Mouse (Mus musculus) forebrain, embryonic 10.5 days (tissue): ENCODE results near the gene Gpr61. TPM values are rescaled to one million over a fixed set of nuclear protein-coding genes. Genes with fewer than 3 reads are reported as not detected.

Source experiments
- DNase-seq: peaks from one replicate; pipeline ENCODE4 v3.0.0-alpha.2; 2017; ENCODE audit warnings: low spot score; ENCODE audit errors: extremely low spot score
- H3K27ac ChIP-seq: fragments of 300-500 bp; sonication (generic); 2 replicates; pipeline ENCODE4 v1.5.1; 2016; ENCODE audit warnings: mild to moderate bottlenecking
- H3K27me3 ChIP-seq: fragments of 300-500 bp; sonication (generic); 2 replicates; pipeline ENCODE4 v1.6.1; 2016; ENCODE audit warnings: mild to moderate bottlenecking; ENCODE audit not compliant: poor library complexity, severe bottlenecking
- H3K36me3 ChIP-seq: fragments of 300-500 bp; sonication (generic); replicated peaks from 2 replicates; pipeline ENCODE4 v1.6.1; 2016; ENCODE audit warnings: mild to moderate bottlenecking, moderate library complexity
- H3K4me1 ChIP-seq: fragments of 300-500 bp; sonication (generic); 2 replicates; pipeline ENCODE4 v1.6.1; 2016
- H3K4me3 ChIP-seq: fragments of 300-500 bp; sonication (generic); 2 replicates; pipeline ENCODE4 v1.5.1; 2016; ENCODE audit warnings: mild to moderate bottlenecking, moderate library complexity
- H3K9me3 ChIP-seq: fragments of 300-500 bp; sonication (generic); 2 replicates; pipeline ENCODE4 v1.6.1; 2016; ENCODE audit warnings: mild to moderate bottlenecking, moderate library complexity
- WGBS: fragments of 180-500 bp; shearing (Covaris S2); methylation state at CpG from one replicate; pipeline ENCODE4 v1.1.7; 2016; 5-methylcytosine and 5-hydroxymethylcytosine counted together
- polyA plus RNA-seq: library from polyadenylated mRNA; unstranded; fragments of >200 nt; fragmentation: Nextera tagmentation; extraction: Ambion mirVana; gene quantifications from 2 replicates; pipeline ENCODE4 v1.2.1, GENCODE M21; 2016

Gpr61 gene
- polyA plus RNA-seq, 1 experiment from 2014 or later = 0.15 TPM

DNA sequence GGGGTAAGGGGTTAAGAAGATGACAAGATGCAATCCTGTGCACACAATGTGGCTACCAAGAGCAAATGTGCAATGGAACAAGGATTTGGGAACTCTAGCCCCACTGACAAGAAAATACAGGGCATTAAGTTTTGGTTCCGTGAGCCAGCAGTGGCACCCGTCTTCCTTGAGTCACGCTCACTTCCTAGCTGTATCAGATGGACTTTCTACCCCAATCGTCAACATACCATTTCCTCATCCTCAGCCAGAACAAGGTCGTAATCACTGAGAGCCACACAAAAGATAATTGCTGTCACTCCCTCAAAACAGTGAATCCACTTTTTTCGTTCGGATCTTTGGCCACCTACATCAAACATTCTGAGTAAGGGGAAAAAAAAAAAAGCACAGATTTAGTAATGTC, 42.4 kb downstream of the Gpr61 start:
- WGBS = 91% methylated on average over 7 of the region's 7 CpGs
- Histone ChIP-seq H3K36me3 (peaks cover 94% of the 10 kb centered on the region), H3K27me3 (no peaks in the 10 kb centered on the region), H3K4me1 (no peaks in the 10 kb centered on the region), H3K4me3 (no peak overlapping the region), H3K27ac (no peak overlapping the region), H3K9me3 (no peaks in the 10 kb centered on the region)
- DNase-seq = no peak

DNA sequence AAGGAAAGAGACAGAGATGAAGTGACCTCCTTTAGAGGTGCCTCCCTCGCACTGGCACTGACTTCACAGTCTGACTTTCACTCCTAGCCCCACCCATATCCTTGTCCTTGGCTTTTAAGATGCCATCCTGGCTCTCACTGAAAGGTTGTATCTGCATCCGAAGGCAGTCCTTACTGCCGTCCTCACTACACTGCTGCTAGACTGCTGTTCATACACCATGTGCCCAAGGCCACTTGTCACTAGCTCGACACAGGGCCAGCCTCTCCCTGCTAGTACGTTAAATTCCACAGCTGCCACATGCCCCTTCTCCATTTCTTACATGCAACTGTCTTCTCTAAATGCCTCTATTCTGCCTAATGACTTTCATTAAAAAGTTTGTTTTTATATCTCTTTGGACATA, 43.4 kb downstream of the Gpr61 start:
- Histone ChIP-seq H3K4me3 (no peak overlapping the region), H3K9me3 (no peaks in the 10 kb centered on the region), H3K27me3 (no peaks in the 10 kb centered on the region), H3K4me1 (no peaks in the 10 kb centered on the region), H3K27ac (no peak overlapping the region), H3K36me3 (peaks cover 90% of the 10 kb centered on the region)
- no peak for DNase-seq
- WGBS = 96% methylated on average over 5 of the region's 5 CpGs

DNA sequence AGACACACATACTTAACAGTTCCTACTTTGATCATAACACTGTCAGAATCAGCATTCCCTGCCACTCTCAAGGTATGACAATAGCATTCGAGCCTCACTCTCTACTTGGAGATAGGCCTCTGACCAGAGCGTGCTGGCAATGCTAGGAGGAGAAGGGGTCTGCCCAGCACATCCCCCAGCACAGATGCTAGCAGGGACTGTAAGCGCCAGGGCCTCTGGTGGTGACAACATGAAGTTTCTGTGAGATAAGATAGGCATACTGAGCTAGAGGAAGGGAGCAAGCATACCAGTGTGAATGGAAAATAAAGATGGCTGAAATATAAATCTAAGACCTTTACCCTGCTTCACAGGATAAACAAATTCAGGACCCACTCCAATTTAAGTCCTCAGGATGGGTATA, 49.4 kb downstream of the Gpr61 start:
- Histone ChIP-seq H3K27ac (no peak overlapping the region), H3K27me3 (no peaks in the 10 kb centered on the region), H3K4me1 (no peaks in the 10 kb centered on the region), H3K4me3 (no peak overlapping the region), H3K9me3 (no peaks in the 10 kb centered on the region), H3K36me3 (peaks cover 43% of the 10 kb centered on the region)
- WGBS = 88% methylated on average over 3 of the region's 3 CpGs
- no peak for DNase-seq

DNA sequence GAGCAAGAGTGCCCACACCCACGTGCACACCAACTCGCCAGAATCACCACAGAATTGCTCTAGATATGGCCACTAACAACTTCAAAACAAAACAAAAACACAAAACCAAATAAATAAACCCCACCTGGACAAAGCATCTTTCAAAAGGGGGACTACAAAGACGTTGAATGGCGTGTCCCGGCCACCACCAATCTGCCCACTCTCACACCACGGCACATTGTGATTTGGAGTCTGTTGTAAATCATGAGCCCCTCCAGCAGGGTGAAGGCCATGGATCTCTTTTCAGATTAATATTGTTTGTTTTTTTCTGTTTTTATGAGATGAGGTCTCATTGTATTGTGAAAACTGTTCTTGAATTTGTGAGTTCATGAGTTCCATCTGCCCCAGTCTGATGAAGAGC, 52.6 kb downstream of the Gpr61 start:
- Histone ChIP-seq H3K4me3 (no peak overlapping the region), H3K4me1 (no peaks in the 10 kb centered on the region), H3K27me3 (no peaks in the 10 kb centered on the region), H3K36me3 (peaks cover 14% of the 10 kb centered on the region), H3K27ac (no peak overlapping the region), H3K9me3 (no peaks in the 10 kb centered on the region)
- WGBS = 94% methylated on average over 6 of the region's 6 CpGs
- DNase-seq = no peak

DNA sequence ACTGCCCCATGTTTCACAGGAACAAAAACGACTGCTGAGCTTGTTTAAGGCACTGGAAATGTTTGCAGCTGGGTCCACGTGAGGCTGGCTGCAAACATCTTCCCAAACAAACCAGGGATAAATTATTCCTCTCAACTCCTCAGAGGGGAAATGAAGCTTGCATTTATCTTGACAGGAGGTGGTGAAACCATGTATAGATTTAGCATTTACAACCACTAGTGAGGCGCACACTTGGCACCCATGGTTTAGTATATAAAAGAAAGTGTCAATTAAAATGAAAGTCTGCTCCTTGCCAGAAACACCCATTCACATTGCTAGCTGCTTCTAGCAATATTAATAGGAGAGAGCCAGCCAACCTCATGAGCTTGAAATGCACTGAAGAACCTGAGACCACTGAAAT, 53.1 kb downstream of the Gpr61 start:
- Histone ChIP-seq H3K36me3 (peaks cover 11% of the 10 kb centered on the region), H3K4me3 (no peak overlapping the region), H3K9me3 (no peaks in the 10 kb centered on the region), H3K27ac (no peak overlapping the region), H3K27me3 (no peaks in the 10 kb centered on the region), H3K4me1 (no peaks in the 10 kb centered on the region)
- 68% methylated on average over 3 of the region's 3 CpGs for WGBS
- no peak for DNase-seq

Other genes with a start within 250 kb of the Gpr61 start
- 17.7 and 19.5 TPM in 2 replicates for gene Gstm7, start 223.1 kb downstream of the Gpr61 start, polyA plus RNA-seq
- 11.2 and 13.5 TPM in 2 replicates for gene Gstm6, start 211.1 kb downstream of the Gpr61 start, polyA plus RNA-seq
- not detected in 2 replicates for gene Gstm3, start 185.6 kb downstream of the Gpr61 start, polyA plus RNA-seq
- 10.1 and 10.2 TPM in 2 replicates for gene Gstm2, start 168.4 kb downstream of the Gpr61 start, polyA plus RNA-seq
- 30.4 and 33.4 TPM in 2 replicates for gene Gstm1, start 136.9 kb downstream of the Gpr61 start, polyA plus RNA-seq
- gene Gstm4, start 110.0 kb downstream of the Gpr61 start, polyA plus RNA-seq = 14.2 and 15.0 TPM in 2 replicates
- 69.3 and 71.4 TPM in 2 replicates for gene Ampd2, start 68.2 kb downstream of the Gpr61 start, polyA plus RNA-seq
- gene Gnat2, start 62.1 kb downstream of the Gpr61 start, polyA plus RNA-seq = 0.96 and 1.4 TPM in 2 replicates
- gene Gnai3, start 8.7 kb downstream of the Gpr61 start, polyA plus RNA-seq = 202 and 207 TPM in 2 replicates
- 3.0 and 3.4 TPM in 2 replicates for gene Amigo1, start 31.5 kb upstream of the Gpr61 start, polyA plus RNA-seq
- 3.7 and 4.2 TPM in 2 replicates for gene Cyb561d1, start 46.3 kb upstream of the Gpr61 start, polyA plus RNA-seq
- 20.2 and 20.3 TPM in 2 replicates for gene Atxn7l2, start 56.1 kb upstream of the Gpr61 start, polyA plus RNA-seq
- 0.98 and 1.0 TPM in 2 replicates for gene Sypl2, start 71.8 kb upstream of the Gpr61 start, polyA plus RNA-seq
- gene Psma5, start 102.0 kb upstream of the Gpr61 start, polyA plus RNA-seq = 353 and 358 TPM in 2 replicates
- 9.7 and 10.5 TPM in 2 replicates for gene Sort1, start 129.2 kb upstream of the Gpr61 start, polyA plus RNA-seq
- not detected in 2 replicates for gene Mybphl, start 210.0 kb upstream of the Gpr61 start, polyA plus RNA-seq
- 115 and 117 TPM in 2 replicates for gene Psrc1, start 229.0 kb upstream of the Gpr61 start, polyA plus RNA-seq